Mouse (Mus musculus) liver, embryonic 15.5 days (tissue): ENCODE data around the gene Gm21860. TPM values are rescaled to one million over a fixed set of nuclear protein-coding genes. Genes with fewer than 3 reads are reported as not detected.
"Not testable (repeated sequence)": the region's sequence is repeated elsewhere in the genome, so short reads cannot be mapped to it uniquely, and the experiment has no call there.

ENCODE experiments used
- ATAC-seq: fragments of 200-750 bp; cut with Nextera tagmentation; 2 replicates; pipeline ENCODE4 v1.8.0; 2017; ENCODE audit warnings: moderate number of reproducible peaks, mild to moderate bottlenecking, moderate library complexity; ENCODE audit not compliant: insufficient read depth
- H3K27ac ChIP-seq: fragments of 300-500 bp; sonication (generic); replicated peaks from 2 replicates; pipeline ENCODE4 v1.5.1; 2015; ENCODE audit warnings: mild to moderate bottlenecking, inconsistent platforms
- H3K27me3 ChIP-seq: fragments of 300-500 bp; sonication (generic); 2 replicates; pipeline ENCODE4 v1.6.1; 2015; ENCODE audit warnings: mild to moderate bottlenecking, inconsistent platforms
- H3K36me3 ChIP-seq: fragments of 300-500 bp; sonication (generic); replicated peaks from 2 replicates; pipeline ENCODE4 v1.6.1; 2015; ENCODE audit warnings: moderate library complexity, mild to moderate bottlenecking, inconsistent platforms
- H3K4me1 ChIP-seq: fragments of 300-500 bp; sonication (generic); replicated peaks from 2 replicates; pipeline ENCODE4 v1.6.1; 2015; ENCODE audit warnings: inconsistent platforms
- H3K4me2 ChIP-seq: fragments of 300-500 bp; sonication (generic); 2 replicates; pipeline ENCODE4 v1.6.1; 2015; ENCODE audit warnings: moderate library complexity, mild to moderate bottlenecking, inconsistent platforms
- H3K4me3 ChIP-seq: fragments of 300-500 bp; sonication (generic); replicated peaks from 2 replicates; pipeline ENCODE4 v1.5.1; 2015; ENCODE audit warnings: mild to moderate bottlenecking, inconsistent platforms
- H3K9ac ChIP-seq: fragments of 300-500 bp; sonication (generic); 2 replicates; pipeline ENCODE4 v1.6.1; 2015; ENCODE audit warnings: moderate library complexity, mild to moderate bottlenecking, inconsistent platforms
- H3K9me3 ChIP-seq: fragments of 300-500 bp; sonication (generic); replicated peaks from 2 replicates; pipeline ENCODE4 v1.6.1; 2016; ENCODE audit warnings: inconsistent platforms
- WGBS: fragments of 180-500 bp; shearing (Covaris S2); methylation state at CpG from one replicate; pipeline ENCODE4 v1.1.7; 2015; ENCODE audit warnings: mixed read lengths; ENCODE audit not compliant: insufficient replicate concordance; 5-methylcytosine and 5-hydroxymethylcytosine counted together
- polyA plus RNA-seq: library from polyadenylated mRNA; unstranded; fragments of >200 nt; fragmentation: Nextera tagmentation; extraction: Ambion mirVana; gene quantifications from 2 replicates; pipeline ENCODE4 v1.2.1, GENCODE M21; 2015

The Gm21860 gene
- not detected in 2 replicates for polyA plus RNA-seq

DNA sequence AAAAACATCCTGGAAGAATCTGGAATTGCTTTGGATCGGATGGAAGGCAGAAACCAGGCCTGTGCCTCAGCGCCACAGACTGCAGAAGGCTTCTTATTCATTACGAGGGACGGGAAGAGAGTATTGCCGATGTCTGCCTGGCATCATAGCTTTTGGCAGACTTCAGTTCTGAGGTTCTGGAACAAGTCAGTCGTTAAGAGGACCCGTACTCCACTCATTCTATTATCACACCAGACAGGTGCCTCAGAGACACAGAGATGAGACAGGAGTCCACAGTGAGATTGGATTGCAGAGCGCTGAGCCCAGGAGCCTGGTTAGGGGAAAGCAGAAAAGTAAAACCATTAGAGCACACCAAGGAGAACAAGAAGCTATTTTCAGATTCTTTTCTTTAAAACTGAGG, at the start of gene Gm21860:
TSS of gene Gm21860 (minus strand) at position 101 of the 400 bp plus-strand sequence.
- not testable (repeated sequence) for H3K9me3 ChIP-seq, ATAC-seq, H3K4me2 ChIP-seq, H3K4me1 ChIP-seq, H3K27me3 ChIP-seq, H3K9ac ChIP-seq, H3K36me3 ChIP-seq, H3K27ac ChIP-seq, H3K4me3 ChIP-seq
- no CpG with 5 or more reads among the region's 8 CpGs for WGBS

DNA sequence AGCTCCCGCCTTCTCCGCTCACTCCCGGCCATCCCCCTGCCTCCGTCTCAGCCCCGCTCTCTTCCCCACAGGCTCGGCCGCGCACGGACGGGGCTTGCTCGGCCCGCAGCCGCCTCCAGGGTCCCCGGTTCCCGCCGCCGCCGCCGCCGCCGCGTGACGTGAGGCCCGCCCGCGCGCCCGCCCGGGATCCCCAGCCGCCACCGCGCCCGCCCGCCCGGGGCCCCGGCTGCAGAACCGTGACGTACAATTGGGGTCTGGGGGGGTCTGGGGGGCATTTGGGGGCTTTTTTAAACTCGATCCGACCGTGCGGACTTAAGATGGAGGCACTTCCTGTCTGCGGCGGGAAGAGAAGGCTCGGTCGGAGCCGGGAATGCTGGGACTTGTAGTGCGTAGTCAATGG, 29.8 kb upstream of the Gm21860 start, which contains the start of gene Gm47283:
TSS of gene Gm47283 (plus strand) at position 301 of the 400 bp plus-strand sequence.
- not testable (repeated sequence) for H3K4me1 ChIP-seq, H3K36me3 ChIP-seq, ATAC-seq, H3K27ac ChIP-seq, H3K4me2 ChIP-seq, H3K9me3 ChIP-seq, H3K4me3 ChIP-seq, H3K9ac ChIP-seq, H3K27me3 ChIP-seq
- WGBS: no CpG with 5 or more reads among the region's 48 CpGs

DNA sequence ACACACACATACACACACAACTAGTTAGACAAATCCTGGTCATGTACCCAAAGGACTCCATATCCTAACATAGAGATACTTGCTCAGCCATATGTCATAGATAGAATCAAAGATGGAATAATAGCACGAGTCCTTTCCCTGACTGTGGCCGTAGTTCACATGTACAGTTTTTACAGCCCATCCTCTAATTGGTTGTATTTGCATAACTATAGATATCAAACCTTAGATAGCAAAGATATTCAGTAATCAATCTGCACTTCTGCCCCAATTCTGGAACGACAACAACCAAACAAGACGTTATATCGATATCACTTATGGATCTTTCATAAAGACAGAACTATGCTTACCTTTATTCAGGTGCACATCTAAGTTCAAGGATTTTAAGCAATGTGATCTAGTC, 9.4 kb downstream of the Gm21860 start:
- H3K9me3 ChIP-seq: peaks cover 28% of the 10 kb centered on the region
- ATAC-seq, H3K4me2 ChIP-seq, H3K27me3 ChIP-seq, H3K4me3 ChIP-seq, H3K9ac ChIP-seq, H3K27ac ChIP-seq, H3K4me1 ChIP-seq: not testable (repeated sequence)
- WGBS: 84% methylated on average over 5 of the region's 5 CpGs
- H3K36me3 ChIP-seq: peaks cover 38% of the 10 kb centered on the region

DNA sequence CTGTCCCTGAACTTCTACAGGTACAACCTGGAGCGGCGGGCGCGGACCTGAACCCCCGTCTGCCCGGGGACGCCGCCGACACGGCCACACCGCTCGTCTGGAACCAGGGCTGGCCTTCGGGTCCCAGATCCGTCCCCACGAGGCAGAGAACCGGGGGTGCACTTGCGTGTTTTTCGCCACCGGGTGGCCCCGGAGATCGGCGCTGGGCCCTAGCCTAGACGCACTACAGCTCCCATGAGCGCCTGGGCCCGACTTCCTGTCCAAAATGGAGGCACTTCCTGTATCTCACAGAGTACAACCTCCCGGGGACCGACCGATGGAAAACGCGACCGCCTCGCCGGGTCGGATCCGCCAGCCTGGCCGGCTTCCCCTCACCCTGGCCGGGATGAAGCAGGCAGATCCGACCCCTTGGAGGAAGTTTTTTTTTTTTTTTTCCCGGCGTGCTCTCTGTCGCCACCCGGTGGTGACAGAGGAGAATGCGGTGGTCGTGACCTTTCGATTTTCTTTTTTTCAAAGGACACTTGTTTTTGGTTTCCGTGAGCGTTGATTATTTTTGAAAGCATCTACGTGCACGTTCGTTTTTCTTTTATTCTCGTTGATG, 10.1 kb downstream of the Gm21860 start:
- Histone ChIP-seq H3K27ac (peak overlapping the region; percentile 19; the same call in 1 of the 2 replicates), H3K4me3 (peak overlapping the region; percentile 43), H3K36me3 (peaks cover 46% of the 10 kb centered on the region), H3K9me3 (peaks cover 36% of the 10 kb centered on the region), H3K4me2 (peak overlapping the region; percentile 58)
- WGBS: 58% methylated on average over 51 of the region's 51 CpGs
- H3K9ac ChIP-seq, H3K4me1 ChIP-seq, H3K27me3 ChIP-seq: not testable (repeated sequence)
- peak; percentile 85 for ATAC-seq

DNA sequence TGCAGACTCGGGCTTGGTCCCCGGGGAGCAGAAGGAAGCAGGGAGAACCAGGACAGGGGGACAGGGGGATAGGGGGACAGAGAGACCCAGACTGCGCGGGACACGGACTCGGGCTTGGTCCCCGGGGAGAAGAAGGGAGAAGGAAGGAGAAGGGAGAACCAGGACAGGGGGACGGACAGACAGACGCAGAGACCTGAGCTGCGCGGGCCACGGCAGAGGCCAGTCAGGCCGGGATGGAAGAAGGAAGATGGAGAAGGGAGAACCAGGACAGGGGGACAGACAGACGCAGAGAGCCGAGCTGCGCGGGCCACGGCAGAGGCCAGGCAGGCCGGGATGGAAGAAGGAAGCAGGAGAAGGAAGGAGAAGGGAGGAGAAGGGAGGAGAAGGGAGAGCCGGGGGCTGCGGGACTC, 10.8 kb downstream of the Gm21860 start:
- 64% methylated on average over 7 of the region's 21 CpGs for WGBS
- Histone ChIP-seq H3K36me3 (peaks cover 53% of the 10 kb centered on the region), H3K4me1 (no peaks in the 10 kb centered on the region; the same call in 1 of the 2 replicates), H3K4me3 (0 out of 2 replicates have a peak overlapping the region, but pooled peaks have one; percentile 43), H3K27me3 (no peaks in the 10 kb centered on the region), H3K4me2 (peak overlapping the region; percentile 58), H3K9me3 (peaks cover 42% of the 10 kb centered on the region), H3K27ac (no peak overlapping the region), H3K9ac (no peak overlapping the region)
- ATAC-seq: no peak

DNA sequence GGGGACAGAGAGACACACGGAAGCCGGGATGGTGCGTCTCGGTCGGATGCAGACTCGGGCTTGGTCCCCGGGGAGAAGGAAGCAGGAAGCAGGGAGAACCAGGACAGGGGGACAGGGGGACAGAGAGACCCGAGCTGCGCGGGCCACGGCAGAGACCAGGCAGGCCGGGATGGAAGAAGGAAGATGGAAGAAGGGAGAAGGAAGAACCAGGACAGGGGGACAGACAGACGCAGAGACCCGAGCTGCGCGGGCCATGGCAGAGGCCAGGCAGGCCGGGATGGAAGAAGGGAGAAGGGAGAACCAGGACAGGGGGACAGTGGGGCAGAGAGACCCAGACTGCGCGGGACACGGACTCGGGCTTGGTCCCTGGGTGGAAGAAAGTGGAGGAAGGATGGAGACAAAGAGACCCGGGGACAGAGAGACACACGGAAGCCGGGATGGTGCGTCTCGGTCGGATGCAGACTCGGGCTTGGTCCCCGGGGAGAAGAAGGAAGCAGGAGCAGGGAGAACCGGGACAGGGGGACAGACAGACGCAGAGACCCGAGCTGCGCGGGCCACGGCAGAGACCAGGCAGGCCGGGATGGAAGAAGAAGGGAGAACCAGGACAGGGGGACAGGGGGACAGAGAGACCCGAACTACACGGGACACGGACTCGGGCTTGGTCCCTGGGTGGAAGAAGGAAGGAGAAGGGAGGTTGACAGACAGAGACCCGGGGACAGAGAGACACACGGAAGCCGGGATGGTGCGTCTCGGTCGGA, 11.4 kb downstream of the Gm21860 start:
- Histone ChIP-seq H3K9me3 (peaks cover 43% of the 10 kb centered on the region), H3K36me3 (peaks cover 56% of the 10 kb centered on the region)
- not testable (repeated sequence) for H3K4me2 ChIP-seq, H3K27me3 ChIP-seq, H3K9ac ChIP-seq, ATAC-seq, H3K4me3 ChIP-seq, H3K4me1 ChIP-seq, H3K27ac ChIP-seq
- WGBS: 76% methylated on average over 44 of the region's 46 CpGs

DNA sequence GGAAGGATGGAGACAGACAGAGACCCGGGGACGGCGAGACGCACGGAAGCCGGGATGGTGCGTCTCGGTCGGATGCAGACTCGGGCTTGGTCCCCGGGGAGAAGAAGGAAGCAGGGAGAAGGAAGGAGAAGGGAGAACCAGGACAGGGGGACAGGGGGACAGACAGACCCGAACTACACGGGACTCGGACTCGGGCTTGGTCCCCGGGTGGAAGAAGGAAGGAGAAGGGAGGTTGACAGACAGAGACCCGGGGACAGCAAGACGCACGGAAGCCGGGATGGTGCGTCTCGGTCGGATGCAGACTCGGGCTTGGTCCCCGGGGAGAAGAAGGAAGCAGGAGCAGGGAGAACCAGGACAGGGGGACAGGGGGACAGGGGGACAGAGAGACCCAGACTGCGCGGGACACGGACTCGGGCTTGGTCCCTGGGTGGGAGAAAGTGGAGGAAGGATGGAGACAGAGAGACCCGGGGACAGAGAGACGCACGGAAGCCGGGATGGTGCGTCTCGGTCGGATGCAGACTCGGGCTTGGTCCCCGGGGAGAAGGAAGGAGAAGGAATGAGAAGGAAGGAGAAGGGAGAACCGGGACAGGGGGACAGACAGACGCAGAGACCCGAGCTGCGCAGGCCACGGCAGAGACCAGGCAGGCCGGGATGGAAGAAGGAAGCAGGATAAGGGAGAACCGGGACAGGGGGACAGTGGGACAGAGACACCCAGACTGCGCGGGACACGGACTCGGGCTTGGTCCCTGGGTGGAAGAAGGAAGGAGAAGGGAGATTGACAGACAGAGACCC, 12.2 kb downstream of the Gm21860 start:
- not testable (repeated sequence) for ATAC-seq, H3K4me1 ChIP-seq, H3K27me3 ChIP-seq, H3K4me2 ChIP-seq, H3K27ac ChIP-seq, H3K4me3 ChIP-seq, H3K9ac ChIP-seq
- H3K9me3 ChIP-seq: peaks cover 43% of the 10 kb centered on the region
- 82% methylated on average over 49 of the region's 49 CpGs for WGBS
- H3K36me3 ChIP-seq: peaks cover 56% of the 10 kb centered on the region

DNA sequence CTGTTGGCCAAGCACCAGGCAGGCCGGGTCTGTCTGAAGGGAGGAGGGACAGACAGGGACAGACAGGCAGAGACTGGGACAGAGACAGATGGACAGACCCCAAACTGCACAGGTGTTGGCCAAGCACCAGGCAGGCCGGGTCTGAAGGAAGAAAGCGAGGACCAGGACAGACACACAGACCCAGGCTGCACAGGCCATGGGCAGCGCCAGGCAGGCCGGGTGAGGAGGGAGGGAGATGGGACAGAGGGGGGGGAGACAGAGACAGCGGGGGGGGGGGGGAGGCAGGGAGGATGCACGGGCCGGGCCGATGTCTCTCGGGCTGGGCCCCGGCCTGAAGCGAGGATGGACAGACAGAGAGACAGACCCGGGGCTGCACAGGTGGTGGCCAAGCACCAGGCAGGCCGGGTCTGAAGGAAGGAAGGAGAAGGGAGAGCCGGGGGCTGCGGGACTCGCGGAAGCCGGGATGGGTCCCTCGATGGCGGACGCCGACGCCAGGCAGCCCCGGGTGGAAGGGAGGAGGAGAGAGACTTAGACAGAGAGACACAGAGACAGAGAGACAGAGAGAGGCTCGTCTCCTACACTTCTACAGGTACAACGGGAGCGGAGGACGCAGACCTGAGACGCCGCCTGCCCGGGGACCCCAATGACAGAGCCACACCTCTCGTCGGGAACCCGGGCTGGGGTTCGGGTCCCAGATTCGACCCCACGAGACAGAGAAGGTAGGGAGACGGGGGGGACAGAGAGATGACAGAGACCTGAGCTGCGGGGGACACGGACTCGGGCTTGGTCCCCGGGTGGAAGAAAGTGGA, 13.0 kb downstream of the Gm21860 start:
- ATAC-seq: peak; percentile 14
- Histone ChIP-seq H3K36me3 (peaks cover 56% of the 10 kb centered on the region), H3K9me3 (peaks cover 43% of the 10 kb centered on the region)
- not testable (repeated sequence) for H3K4me1 ChIP-seq, H3K27ac ChIP-seq, H3K4me3 ChIP-seq, H3K4me2 ChIP-seq, H3K9ac ChIP-seq, H3K27me3 ChIP-seq
- 79% methylated on average over 42 of the region's 43 CpGs for WGBS

DNA sequence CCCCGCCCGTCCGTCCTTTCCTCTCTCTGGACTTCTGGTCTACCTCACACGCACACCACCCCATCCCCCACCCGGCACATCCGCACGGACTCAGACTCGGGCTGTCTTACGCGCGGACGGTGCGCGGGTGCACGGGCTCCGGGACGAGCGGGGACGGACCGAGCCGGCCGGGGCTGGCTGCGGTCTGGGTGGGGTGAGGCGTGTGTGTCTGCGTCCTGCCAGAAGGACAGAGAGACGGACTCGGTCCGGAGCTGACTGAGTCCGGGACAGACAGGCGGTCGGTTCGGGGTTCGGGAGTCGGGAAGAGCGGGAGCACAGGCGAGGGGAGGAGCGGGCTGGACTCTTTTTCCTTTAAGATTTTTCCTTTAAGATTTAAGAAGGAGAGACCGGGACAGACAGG, 13.6 kb downstream of the Gm21860 start:
- peaks cover 56% of the 10 kb centered on the region for H3K36me3 ChIP-seq
- H3K4me3 ChIP-seq, H3K4me2 ChIP-seq, H3K27ac ChIP-seq, H3K27me3 ChIP-seq, H3K4me1 ChIP-seq, H3K9ac ChIP-seq: not testable (repeated sequence)
- 73% methylated on average over 38 of the region's 38 CpGs for WGBS
- peaks cover 43% of the 10 kb centered on the region for H3K9me3 ChIP-seq
- ATAC-seq: peak; percentile 16

DNA sequence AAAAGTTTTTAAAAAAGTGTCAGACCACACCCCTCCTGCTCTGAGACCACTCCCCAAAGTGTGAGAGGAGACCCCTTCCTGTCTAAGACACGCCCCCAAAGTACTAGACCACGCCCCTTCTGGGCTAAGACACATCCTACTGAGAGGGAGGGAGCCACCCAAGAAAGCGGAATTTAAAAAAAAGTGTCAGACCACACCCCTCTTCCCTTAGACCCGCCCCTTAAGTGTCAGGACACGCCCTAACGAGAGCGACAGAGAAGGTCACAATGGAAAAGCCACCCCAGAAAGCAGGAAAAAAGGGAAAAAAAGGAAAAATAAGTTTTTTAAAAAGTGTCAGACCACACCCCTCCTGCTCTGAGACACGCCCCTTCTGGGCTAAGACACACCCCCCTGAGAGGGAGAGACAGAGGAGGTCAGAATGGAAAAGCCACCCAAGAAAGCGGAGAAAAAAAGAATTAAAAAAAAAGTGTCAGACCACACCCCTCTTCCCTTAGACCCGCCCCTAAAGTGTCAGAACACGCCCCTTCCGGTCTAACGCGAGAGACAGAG, 14.5 kb downstream of the Gm21860 start:
- no peaks in the 10 kb centered on the region; the same call in 1 of the 2 replicates for H3K4me1 ChIP-seq
- H3K9me3 ChIP-seq: peaks cover 43% of the 10 kb centered on the region
- no peak overlapping the region for H3K9ac ChIP-seq
- H3K27me3 ChIP-seq: no peaks in the 10 kb centered on the region
- no peak overlapping the region for H3K4me3 ChIP-seq
- H3K27ac ChIP-seq: no peak overlapping the region
- H3K36me3 ChIP-seq: peaks cover 50% of the 10 kb centered on the region
- H3K4me2 ChIP-seq: no peak overlapping the region
- 36% methylated on average over 14 of the region's 14 CpGs for WGBS
- ATAC-seq: no peak
